Mouse (Mus musculus): Measurements from ENCODE around the gene Cdk14. TPM values are rescaled to one million over a fixed set of nuclear protein-coding genes. Genes with fewer than 3 reads are reported as not detected.

Cdk14 gene
- total RNA-seq, 1 experiment: 3.5 TPM

DNA sequence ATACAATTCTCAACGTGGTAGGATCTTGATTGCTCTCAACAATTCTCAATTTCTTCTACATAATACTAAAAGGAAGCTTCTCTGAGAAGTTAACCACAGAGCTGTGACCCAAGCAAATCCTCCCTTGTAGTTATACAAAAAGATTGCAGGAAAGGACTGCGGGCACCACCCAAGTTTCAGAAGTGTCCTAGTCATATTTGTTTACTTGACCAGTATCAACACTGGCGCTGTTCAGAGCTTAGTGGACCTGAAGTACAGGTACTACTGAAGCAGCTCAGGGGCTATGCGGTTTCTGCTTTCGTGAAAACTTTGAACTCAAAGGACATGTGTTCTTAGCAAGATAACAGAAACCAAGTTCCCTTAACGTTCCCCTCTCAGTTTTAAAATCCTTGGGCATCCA is 172.4 kb downstream of the Cdk14 start:
- Histone ChIP-seq H3K4me3 (ENCODE audit: insufficient read depth in 1 of 2, low read depth in 1 of 2, low read length in 2 of 2, poor library complexity in 1 of 2, severe bottlenecking in 1 of 2) (no peak overlapping the region), H3K27ac (ENCODE audit: insufficient read depth, low read depth, low read length, poor library complexity, severe bottlenecking) (no peak overlapping the region), H3K36me3 (ENCODE audit: control insufficient read depth, insufficient read depth, low read length, poor library complexity, severe bottlenecking) (no peaks in the 10 kb centered on the region), H3K9me3 (ENCODE audit: control insufficient read depth, insufficient read depth, low read depth, low read length) (no peaks in the 10 kb centered on the region), H3K4me1 (ENCODE audit: control insufficient read depth in 2 of 2, insufficient read depth in 2 of 2, low read length in 2 of 2, poor library complexity in 1 of 2) (no peaks in the 10 kb centered on the region), H3K9ac (ENCODE audit: insufficient read depth, low read depth, low read length, poor library complexity, severe bottlenecking) (no peak overlapping the region)
- no peak for TF ChIP-seq ZC3H11A (IDR thresholded peaks at IDR 0.05; ENCODE audit: borderline replicate concordance, low read depth, low read length)
- TF ChIP-seq HCFC1 (IDR thresholded peaks at IDR 0.05; ENCODE audit: borderline replicate concordance, insufficient read depth, low read length): no peak
- TF ChIP-seq MAFK (IDR thresholded peaks at IDR 0.05; ENCODE audit: insufficient read depth, low read depth, low read length): no peak
- no peak for TF ChIP-seq CHD2 (IDR thresholded peaks at IDR 0.05; ENCODE audit: low read depth, low read length)
- no peak for TF ChIP-seq ZNF384 (IDR thresholded peaks at IDR 0.05; ENCODE audit: low read depth, low read length)
- in situ Hi-C loops (cut with MboI; ENCODE audit: low sequenced_read_pairs in 2 of 2, unreplicated experiment in 2 of 2): no loop called here
- no peak for DNase-seq (ENCODE audit: low read depth, low spot score)

DNA sequence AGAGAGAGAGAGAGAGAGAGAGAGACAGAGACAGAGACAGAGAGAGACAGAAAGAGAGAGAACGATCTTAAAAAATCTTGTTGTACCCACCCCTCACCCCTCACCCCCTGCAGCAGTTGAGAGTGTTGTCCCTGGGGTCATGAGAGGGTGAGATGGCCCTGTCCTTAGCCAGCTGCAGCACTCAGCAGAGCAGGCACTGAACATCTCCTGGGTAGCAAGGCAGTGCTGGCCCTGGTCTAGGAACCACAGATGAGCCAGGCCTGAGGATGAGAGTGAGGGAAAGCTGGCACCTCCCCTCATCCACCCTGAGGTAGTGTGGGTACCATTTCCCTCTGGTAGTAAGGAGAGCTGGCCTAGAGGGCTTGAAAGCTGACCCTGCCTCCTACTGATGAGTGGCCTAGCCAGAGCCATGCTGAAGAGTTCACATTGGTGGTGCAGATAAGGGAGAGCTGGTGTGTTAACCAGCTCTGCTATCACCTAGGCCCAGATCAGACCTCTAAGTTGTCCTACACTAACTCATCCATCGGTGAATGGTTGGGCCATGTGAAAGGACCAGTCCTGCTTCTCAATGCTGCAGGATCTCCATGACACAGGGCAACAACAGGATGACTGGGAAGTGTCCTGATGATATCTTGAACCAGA is 173.5 kb downstream of the Cdk14 start:
- no peaks in the 10 kb centered on the region for H3K9me3 ChIP-seq (ENCODE audit: control insufficient read depth, insufficient read depth, low read depth, low read length)
- H3K9ac ChIP-seq (ENCODE audit: insufficient read depth, low read depth, low read length, poor library complexity, severe bottlenecking): no peak overlapping the region
- H3K27ac ChIP-seq (ENCODE audit: insufficient read depth, low read depth, low read length, poor library complexity, severe bottlenecking): no peak overlapping the region
- no peak for DNase-seq (ENCODE audit: low read depth, low spot score)
- no peaks in the 10 kb centered on the region for H3K36me3 ChIP-seq (ENCODE audit: control insufficient read depth, insufficient read depth, low read length, poor library complexity, severe bottlenecking)
- in situ Hi-C loops (cut with MboI; ENCODE audit: low sequenced_read_pairs in 2 of 2, unreplicated experiment in 2 of 2): no loop called here
- H3K4me1 ChIP-seq (ENCODE audit: control insufficient read depth in 2 of 2, insufficient read depth in 2 of 2, low read length in 2 of 2, poor library complexity in 1 of 2): no peaks in the 10 kb centered on the region
- TF ChIP-seq CHD2 (IDR thresholded peaks at IDR 0.05; ENCODE audit: low read depth, low read length) (no peak), HCFC1 (IDR thresholded peaks at IDR 0.05; ENCODE audit: borderline replicate concordance, insufficient read depth, low read length) (no peak), ZNF384 (IDR thresholded peaks at IDR 0.05; ENCODE audit: low read depth, low read length) (no peak), ZC3H11A (IDR thresholded peaks at IDR 0.05; ENCODE audit: borderline replicate concordance, low read depth, low read length) (no peak), MAFK (IDR thresholded peaks at IDR 0.05; ENCODE audit: insufficient read depth, low read depth, low read length) (no peak)
- H3K4me3 ChIP-seq (ENCODE audit: insufficient read depth in 1 of 2, low read depth in 1 of 2, low read length in 2 of 2, poor library complexity in 1 of 2, severe bottlenecking in 1 of 2): no peak overlapping the region

DNA sequence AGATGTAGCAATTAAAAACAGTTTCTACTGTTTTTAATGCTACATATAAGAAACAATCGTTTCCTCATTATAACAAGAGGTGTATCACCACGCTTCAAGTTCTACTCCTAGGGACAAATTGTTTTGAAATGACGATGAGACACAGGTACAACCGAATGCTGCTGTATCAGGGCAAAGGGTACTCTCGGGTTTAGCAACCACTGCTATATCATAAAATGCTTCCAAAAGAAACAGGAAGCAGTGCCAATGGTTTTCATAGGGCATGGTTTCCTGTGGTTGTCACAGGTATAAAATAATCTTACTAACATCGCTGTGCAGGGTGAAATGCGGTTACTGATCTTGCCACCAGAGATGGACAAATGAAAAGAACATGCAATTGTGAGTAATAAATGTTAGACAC is 174.9 kb downstream of the Cdk14 start:
- no peak for TF ChIP-seq ZNF384 (IDR thresholded peaks at IDR 0.05; ENCODE audit: low read depth, low read length)
- no peak for TF ChIP-seq CHD2 (IDR thresholded peaks at IDR 0.05; ENCODE audit: low read depth, low read length)
- TF ChIP-seq MAFK (IDR thresholded peaks at IDR 0.05; ENCODE audit: insufficient read depth, low read depth, low read length): no peak
- no peak for TF ChIP-seq HCFC1 (IDR thresholded peaks at IDR 0.05; ENCODE audit: borderline replicate concordance, insufficient read depth, low read length)
- TF ChIP-seq ZC3H11A (IDR thresholded peaks at IDR 0.05; ENCODE audit: borderline replicate concordance, low read depth, low read length): no peak
- Histone ChIP-seq H3K36me3 (ENCODE audit: control insufficient read depth, insufficient read depth, low read length, poor library complexity, severe bottlenecking) (no peaks in the 10 kb centered on the region), H3K9ac (ENCODE audit: insufficient read depth, low read depth, low read length, poor library complexity, severe bottlenecking) (no peak overlapping the region), H3K4me3 (ENCODE audit: insufficient read depth in 1 of 2, low read depth in 1 of 2, low read length in 2 of 2, poor library complexity in 1 of 2, severe bottlenecking in 1 of 2) (no peak overlapping the region), H3K27ac (ENCODE audit: insufficient read depth, low read depth, low read length, poor library complexity, severe bottlenecking) (no peak overlapping the region), H3K4me1 (ENCODE audit: control insufficient read depth in 2 of 2, insufficient read depth in 2 of 2, low read length in 2 of 2, poor library complexity in 1 of 2) (no peaks in the 10 kb centered on the region), H3K9me3 (ENCODE audit: control insufficient read depth, insufficient read depth, low read depth, low read length) (no peaks in the 10 kb centered on the region)
- DNase-seq (ENCODE audit: low read depth, low spot score): no peak
- in situ Hi-C loops (cut with MboI; ENCODE audit: low sequenced_read_pairs in 2 of 2, unreplicated experiment in 2 of 2): no loop called here

DNA sequence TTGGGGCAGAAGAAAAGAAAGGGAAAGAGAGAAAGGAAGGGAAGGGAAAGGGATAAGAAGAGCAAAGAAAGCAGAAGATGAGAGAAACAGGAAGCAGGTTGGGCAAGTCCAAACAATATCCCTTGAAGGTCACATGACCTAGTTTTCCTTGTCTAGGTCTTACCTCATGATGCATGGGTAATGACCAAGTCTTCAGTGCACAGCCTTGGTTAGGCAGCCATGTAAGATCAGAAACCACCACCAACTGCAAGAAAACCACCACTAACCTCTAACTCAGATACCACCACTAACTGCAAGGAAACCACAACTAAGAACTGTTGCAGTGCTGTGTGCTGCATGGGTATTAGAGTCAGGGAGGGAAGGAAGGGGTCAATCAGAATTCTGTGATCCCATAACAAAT is 176.5 kb downstream of the Cdk14 start:
- DNase-seq (ENCODE audit: low read depth, low spot score): no peak
- Histone ChIP-seq H3K36me3 (ENCODE audit: control insufficient read depth, insufficient read depth, low read length, poor library complexity, severe bottlenecking) (no peaks in the 10 kb centered on the region), H3K27ac (ENCODE audit: insufficient read depth, low read depth, low read length, poor library complexity, severe bottlenecking) (no peak overlapping the region), H3K9me3 (ENCODE audit: control insufficient read depth, insufficient read depth, low read depth, low read length) (no peaks in the 10 kb centered on the region), H3K4me1 (ENCODE audit: control insufficient read depth in 2 of 2, insufficient read depth in 2 of 2, low read length in 2 of 2, poor library complexity in 1 of 2) (no peaks in the 10 kb centered on the region), H3K9ac (ENCODE audit: insufficient read depth, low read depth, low read length, poor library complexity, severe bottlenecking) (no peak overlapping the region), H3K4me3 (ENCODE audit: insufficient read depth in 1 of 2, low read depth in 1 of 2, low read length in 2 of 2, poor library complexity in 1 of 2, severe bottlenecking in 1 of 2) (no peak overlapping the region)
- TF ChIP-seq CHD2 (IDR thresholded peaks at IDR 0.05; ENCODE audit: low read depth, low read length) (no peak), MAFK (IDR thresholded peaks at IDR 0.05; ENCODE audit: insufficient read depth, low read depth, low read length) (no peak), ZNF384 (IDR thresholded peaks at IDR 0.05; ENCODE audit: low read depth, low read length) (no peak), HCFC1 (IDR thresholded peaks at IDR 0.05; ENCODE audit: borderline replicate concordance, insufficient read depth, low read length) (no peak), ZC3H11A (IDR thresholded peaks at IDR 0.05; ENCODE audit: borderline replicate concordance, low read depth, low read length) (no peak)
- in situ Hi-C loops (cut with MboI; ENCODE audit: low sequenced_read_pairs in 2 of 2, unreplicated experiment in 2 of 2): no loop called here

Measured in ES-E14 (cell line).